Mouse (Mus musculus) bone marrow, adult 2 months (tissue): ENCODE measurements at regions not wholly inside any gene's neighbourhood (a gene's known extent, or its start where the extent isn't known, plus 50 kb on each side); places are given as distances from the start of the nearest gene placed in this dataset.

ENCODE experiments used
- H3K27ac ChIP-seq: fragments of 200-500 bp; 2 replicates; pipeline ENCODE4 v1.5.1; 2012; ENCODE audit warnings: low read depth, mild to moderate bottlenecking, control low read depth, inconsistent platforms, low read length; ENCODE audit not compliant: control insufficient read depth, poor library complexity, insufficient read depth
- H3K4me1 ChIP-seq: fragments of 200-500 bp; 2 replicates; pipeline ENCODE4 v1.6.1; 2011; ENCODE audit warnings: low read length; ENCODE audit not compliant: control insufficient read depth, insufficient read depth
- H3K4me3 ChIP-seq: fragments of 200-500 bp; replicated peaks from 2 replicates; pipeline ENCODE3; 2011; ENCODE audit warnings: mild to moderate bottlenecking, low read depth, low read length, control low read depth; ENCODE audit not compliant: control insufficient read depth
- CTCF ChIP-seq: fragments of 200-500 bp; IDR thresholded peaks from 2 replicates; pipeline ENCODE4 v1.5.1; 2011; ENCODE audit warnings: low read length, control low read depth; ENCODE audit not compliant: control insufficient read depth, insufficient read depth
- POLR2A ChIP-seq: fragments of 200-500 bp; IDR thresholded peaks from 2 replicates; pipeline ENCODE4 v1.6.1; 2011; ENCODE audit warnings: low read depth, mild to moderate bottlenecking, control low read depth, low read length, borderline replicate concordance; ENCODE audit not compliant: control insufficient read depth
- WGBS: fragments of 180-500 bp; shearing (Covaris S2); methylation state at CpG from one replicate; pipeline ENCODE4 v1.1.7; 2018; 5-methylcytosine and 5-hydroxymethylcytosine counted together

GRCm38 (mm10) chr12:118648673-118649072 lies 197.5 kb upstream of the Sp8 start:
- Histone ChIP-seq H3K4me1 (peaks cover 1% of the 10 kb centered on the region; the same call in 1 of the 2 replicates), H3K27ac (no peak overlapping the region), H3K4me3 (no peak overlapping the region)
- TF ChIP-seq POLR2A (no peak), CTCF (no peak)

- WGBS: 79% methylated on average over 12 of the region's 12 CpGs
- TF ChIP-seq POLR2A (no peak), CTCF (no peak)
- H3K27ac ChIP-seq: no peak overlapping the region
- H3K4me3 ChIP-seq: no peak overlapping the region
- peaks cover 1% of the 10 kb centered on the region; the same call in 1 of the 2 replicates for H3K4me1 ChIP-seq
Observed at GRCm38 (mm10) chr12:118647270-118648042, 198.7 kb upstream of the Sp8 start.

- H3K27ac ChIP-seq: no peak overlapping the region
- WGBS: 50% methylated on average over 3 of the region's 3 CpGs
- H3K4me1 ChIP-seq: no peaks in the 10 kb centered on the region; the same call in 1 of the 2 replicates
- TF ChIP-seq POLR2A (no peak), CTCF (no peak)
- no peak overlapping the region for H3K4me3 ChIP-seq
Observed at GRCm38 (mm10) chr12:118640925-118641324, 205.2 kb upstream of the Sp8 start.

GRCm38 (mm10) chr12:118637214-118637613 lies 208.9 kb upstream of the Sp8 start:
- Histone ChIP-seq H3K4me3 (no peak overlapping the region), H3K27ac (no peak overlapping the region), H3K4me1 (no peaks in the 10 kb centered on the region; the same call in 1 of the 2 replicates)
- no peak for TF ChIP-seq POLR2A
- TF ChIP-seq CTCF: no peak
- WGBS: 44% methylated on average over 4 of the region's 4 CpGs

GRCm38 (mm10) chr12:118635456-118635855 lies 210.7 kb upstream of the Sp8 start:
- Histone ChIP-seq H3K27ac (no peak overlapping the region), H3K4me3 (no peak overlapping the region), H3K4me1 (no peaks in the 10 kb centered on the region)
- WGBS: 48% methylated on average over 1 of the region's 1 CpGs
- TF ChIP-seq CTCF (no peak), POLR2A (no peak)

- no peak overlapping the region for H3K4me3 ChIP-seq
- H3K4me1 ChIP-seq: no peaks in the 10 kb centered on the region
- 47% methylated on average over 1 of the region's 1 CpGs for WGBS
- no peak for TF ChIP-seq CTCF
- TF ChIP-seq POLR2A: no peak
- no peak overlapping the region for H3K27ac ChIP-seq
Observed at GRCm38 (mm10) chr12:118630373-118630772, 215.8 kb upstream of the Sp8 start.

- no peak overlapping the region for H3K27ac ChIP-seq
- no peak overlapping the region for H3K4me3 ChIP-seq
- no peaks in the 10 kb centered on the region for H3K4me1 ChIP-seq
- WGBS: 85% methylated on average over 1 of the region's 1 CpGs
- no peak for TF ChIP-seq CTCF
- TF ChIP-seq POLR2A: no peak
Observed at GRCm38 (mm10) chr12:118621697-118622485, 224.2 kb upstream of the Sp8 start.

GRCm38 (mm10) chr12:118620847-118621636 lies 225.1 kb upstream of the Sp8 start:
- Histone ChIP-seq H3K27ac (no peak overlapping the region), H3K4me1 (no peaks in the 10 kb centered on the region), H3K4me3 (no peak overlapping the region)
- 61% methylated on average over 5 of the region's 5 CpGs for WGBS
- TF ChIP-seq POLR2A: no peak
- no peak for TF ChIP-seq CTCF
